Mouse (Mus musculus) ovary, postnatal 10 days (tissue): Measurements from ENCODE around the gene Obscn.

ENCODE experiments used
- DNase-seq: peaks from one replicate; pipeline ENCODE4 v3.0.0; 2022; ENCODE audit warnings: low spot score

Gene Obscn

GRCm38 (mm10) chr11:59141772-59142370 is 5.7 kb upstream of the Obscn start:
- no peak for DNase-seq

- DNase-seq: no peak
Observed at GRCm38 (mm10) chr11:59138537-59139486, 2.6 kb upstream of the Obscn start.

GRCm38 (mm10) chr11:59136994-59137706 is 948 bp upstream of the Obscn start:
- DNase-seq: no peak

GRCm38 (mm10) chr11:59135051-59135820 is 966 bp downstream of the Obscn start:
- DNase-seq: no peak

- no peak for DNase-seq
Observed at GRCm38 (mm10) chr11:59134373-59134997, 1.7 kb downstream of the Obscn start.

- no peak for DNase-seq
Observed at GRCm38 (mm10) chr11:59132065-59132464, 4.1 kb downstream of the Obscn start.

GRCm38 (mm10) chr11:59131348-59131919 is 4.8 kb downstream of the Obscn start:
- DNase-seq: no peak

- no peak for DNase-seq
Observed at GRCm38 (mm10) chr11:59130782-59131181, 5.4 kb downstream of the Obscn start.

GRCm38 (mm10) chr11:59105945-59106344 is 30.3 kb downstream of the Obscn start:
- DNase-seq: no peak

- no peak for DNase-seq
Observed at GRCm38 (mm10) chr11:59102324-59102723, 33.9 kb downstream of the Obscn start.

- DNase-seq: no peak
Observed at GRCm38 (mm10) chr11:59098339-59098738, 37.9 kb downstream of the Obscn start.

- DNase-seq: no peak
Observed at GRCm38 (mm10) chr11:59097770-59098169, 38.4 kb downstream of the Obscn start.

- no peak for DNase-seq
Observed at GRCm38 (mm10) chr11:59094213-59094612, 42.0 kb downstream of the Obscn start.

GRCm38 (mm10) chr11:59087581-59087980 is 48.6 kb downstream of the Obscn start:
- no peak for DNase-seq

- DNase-seq: no peak
Observed at GRCm38 (mm10) chr11:59085200-59085599, 51.0 kb downstream of the Obscn start.

- DNase-seq: no peak
Observed at GRCm38 (mm10) chr11:59083125-59083524, 53.1 kb downstream of the Obscn start.

GRCm38 (mm10) chr11:59078311-59078710 is 57.9 kb downstream of the Obscn start:
- no peak for DNase-seq

GRCm38 (mm10) chr11:59070321-59070720 is 65.9 kb downstream of the Obscn start:
- no peak for DNase-seq

GRCm38 (mm10) chr11:59068922-59069321 is 67.3 kb downstream of the Obscn start:
- DNase-seq: no peak

- no peak for DNase-seq
Observed at GRCm38 (mm10) chr11:59068433-59068832, 67.8 kb downstream of the Obscn start.

GRCm38 (mm10) chr11:59067921-59068320 is 68.3 kb downstream of the Obscn start:
- no peak for DNase-seq
